Mouse (Mus musculus): Measurements from ENCODE around the gene Fkbp15. TPM values are rescaled to one million over a fixed set of nuclear protein-coding genes. Genes with fewer than 3 reads are reported as not detected.

Gene Fkbp15
- polyA plus RNA-seq, 1 experiment from 2014 or later: 24.0 TPM

DNA sequence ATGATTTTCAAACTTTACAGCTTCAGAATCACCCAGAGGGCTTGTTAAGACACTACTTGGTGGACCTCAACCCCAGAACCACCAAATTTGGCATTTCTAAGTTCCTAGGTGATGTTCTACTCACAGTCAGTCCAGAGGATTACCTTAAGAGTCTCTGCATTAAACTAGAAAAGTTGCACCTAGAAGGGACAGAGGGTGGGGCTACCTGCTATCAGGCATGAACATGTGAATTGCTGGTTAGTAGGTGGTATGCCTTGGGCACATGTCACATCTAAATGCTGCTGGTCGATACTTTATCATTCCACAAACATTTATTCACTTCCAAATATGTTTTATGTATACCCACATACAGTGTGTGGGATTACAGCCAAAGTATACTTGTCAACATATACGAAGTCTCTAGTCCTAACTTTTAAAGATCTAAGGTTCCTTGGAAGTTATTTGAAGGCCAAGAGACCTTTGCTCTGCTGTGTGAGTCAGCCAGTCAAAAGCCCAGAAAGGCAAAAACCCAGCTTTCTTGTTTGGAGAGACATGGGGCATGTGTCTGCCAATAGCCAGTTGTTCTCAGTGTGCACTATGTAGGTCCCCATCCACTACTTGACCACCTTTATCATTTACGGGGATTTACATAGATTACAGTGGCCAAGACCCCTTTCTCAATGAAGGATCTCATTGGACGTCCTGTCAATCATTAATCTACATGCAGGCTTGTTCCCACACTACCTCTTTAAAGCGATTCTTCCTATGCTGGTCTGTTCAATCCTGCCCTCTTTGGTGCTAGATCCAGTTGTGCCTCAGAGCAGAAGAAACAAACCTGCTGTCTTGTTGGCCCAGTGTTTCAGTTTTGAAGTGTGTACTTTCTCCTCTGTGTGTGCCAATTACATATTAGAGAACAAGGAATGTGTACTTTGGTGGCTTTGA is 29.5 kb upstream of the Fkbp15 start:
- Histone ChIP-seq H3K4me1 (replicated peaks) (no peaks in the 10 kb centered on the region), H3K4me2 (replicated peaks) (no peak overlapping the region), H3K27me3 (no peaks in the 10 kb centered on the region), H3K36me3 (peaks cover 69% of the 10 kb centered on the region), H3K9me3 (no peaks in the 10 kb centered on the region), H3K9ac (replicated peaks) (no peak overlapping the region), H3K4me3 (replicated peaks) (no peak overlapping the region), H3K27ac (no peak overlapping the region)
- no peak for ATAC-seq
- 87% methylated on average over 5 of the region's 5 CpGs for WGBS

DNA sequence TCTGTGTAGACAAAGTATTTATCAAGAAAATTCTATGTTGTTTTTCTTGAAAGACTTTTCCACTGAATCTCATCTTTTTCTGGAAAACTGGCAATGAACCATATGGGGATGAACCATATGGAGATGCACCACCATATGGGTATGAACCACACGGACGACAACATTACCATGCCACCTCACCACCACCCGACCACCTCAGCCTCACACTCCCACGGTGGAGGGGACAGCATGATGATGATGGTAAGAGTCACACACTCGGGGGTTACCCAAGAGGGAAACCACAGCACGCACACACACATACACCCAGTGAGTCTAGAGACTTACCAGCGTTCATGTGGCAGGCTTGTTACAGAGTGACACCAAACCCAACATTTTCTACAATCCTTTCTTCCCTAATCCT is 25.1 kb upstream of the Fkbp15 start:
- H3K36me3 ChIP-seq: peaks cover 47% of the 10 kb centered on the region
- no peaks in the 10 kb centered on the region for H3K27me3 ChIP-seq
- no peak for ATAC-seq

DNA sequence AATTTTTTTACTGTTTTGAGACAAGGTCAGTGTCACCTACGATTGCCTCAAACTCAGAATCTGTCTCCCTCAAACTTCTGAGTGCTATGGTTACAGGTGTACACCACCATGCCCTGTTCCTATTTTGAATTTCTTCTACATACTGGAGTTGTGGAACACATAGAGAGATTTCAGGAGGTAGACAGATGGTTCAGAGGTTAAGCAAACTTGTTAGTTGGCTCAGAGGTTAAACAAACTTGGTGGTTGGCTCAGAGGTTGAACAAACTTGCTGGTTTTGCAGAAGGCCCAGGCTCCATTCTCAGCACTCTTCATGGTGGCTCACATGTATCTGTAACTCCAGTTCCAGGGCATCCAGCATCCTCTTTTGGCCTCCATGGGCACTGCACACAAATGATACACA is 23.8 kb upstream of the Fkbp15 start:
- H3K36me3 ChIP-seq: peaks cover 34% of the 10 kb centered on the region
- no peak overlapping the region for H3K9ac ChIP-seq (replicated peaks)
- H3K4me3 ChIP-seq (replicated peaks): no peak overlapping the region
- H3K27me3 ChIP-seq: no peaks in the 10 kb centered on the region
- H3K27ac ChIP-seq: no peak overlapping the region
- H3K4me2 ChIP-seq (replicated peaks): no peak overlapping the region
- WGBS: 95% methylated on average over 1 of the region's 1 CpGs
- H3K9me3 ChIP-seq: no peaks in the 10 kb centered on the region
- no peaks in the 10 kb centered on the region for H3K4me1 ChIP-seq (replicated peaks)
- no peak for ATAC-seq

More for the DNA sequence above, 25.1 kb upstream of the Fkbp15 start:
- Histone ChIP-seq H3K27ac (no peak overlapping the region), H3K4me1 (replicated peaks) (no peaks in the 10 kb centered on the region), H3K9me3 (no peaks in the 10 kb centered on the region), H3K4me3 (replicated peaks) (no peak overlapping the region), H3K9ac (replicated peaks) (no peak overlapping the region), H3K4me2 (replicated peaks) (no peak overlapping the region)
- WGBS: 90% methylated on average over 7 of the region's 7 CpGs

DNA sequence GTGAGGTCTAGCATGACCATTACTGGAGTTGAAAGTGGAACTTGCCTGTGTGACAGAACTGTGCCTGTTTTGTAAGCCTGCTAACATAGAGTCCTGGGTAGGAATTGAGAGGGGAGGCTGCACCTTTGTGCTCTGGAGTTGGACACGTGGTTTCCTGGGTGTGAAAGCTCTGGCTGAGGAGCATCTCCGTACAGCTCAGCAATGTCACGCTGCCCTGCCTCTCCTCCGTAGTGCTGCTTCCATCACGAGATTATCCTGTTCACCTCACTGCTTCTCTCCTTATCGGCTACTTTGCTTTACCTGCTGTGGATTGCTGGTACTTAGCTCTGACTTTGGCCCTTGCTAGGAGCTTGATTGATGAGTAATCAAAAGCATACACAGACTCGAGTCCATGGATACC is 23.4 kb upstream of the Fkbp15 start:
- no peaks in the 10 kb centered on the region for H3K9me3 ChIP-seq
- peaks cover 1% of the 10 kb centered on the region; the same call in 1 of the 2 replicates for H3K4me1 ChIP-seq (replicated peaks)
- no peak overlapping the region for H3K27ac ChIP-seq
- no peak overlapping the region for H3K4me2 ChIP-seq (replicated peaks)
- ATAC-seq: no peak
- no peak overlapping the region for H3K4me3 ChIP-seq (replicated peaks)
- 92% methylated on average over 7 of the region's 7 CpGs for WGBS
- H3K27me3 ChIP-seq: no peaks in the 10 kb centered on the region
- peaks cover 30% of the 10 kb centered on the region for H3K36me3 ChIP-seq
- no peak overlapping the region for H3K9ac ChIP-seq (replicated peaks)

DNA sequence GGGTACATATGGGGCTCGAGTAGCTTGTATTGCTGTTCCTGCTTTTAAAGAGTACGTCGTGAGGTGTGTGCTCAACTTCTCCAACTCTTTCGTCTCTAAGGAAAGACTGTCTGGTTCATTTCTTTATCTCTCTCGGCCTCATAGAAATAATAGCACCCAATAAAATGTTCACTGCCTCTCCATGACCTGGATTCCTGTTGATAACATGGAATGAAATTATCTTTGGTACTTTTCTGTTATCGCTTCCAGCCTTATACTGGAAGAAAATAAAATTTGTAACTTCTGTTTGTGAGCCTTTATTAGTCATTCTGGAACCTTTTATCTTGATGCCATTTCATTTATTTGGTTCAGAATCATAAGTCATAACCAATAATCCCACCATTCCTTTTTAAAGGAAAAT is 22.9 kb upstream of the Fkbp15 start:
- no peak overlapping the region for H3K27ac ChIP-seq
- WGBS: 91% methylated on average over 6 of the region's 6 CpGs
- H3K27me3 ChIP-seq: no peaks in the 10 kb centered on the region
- peaks cover 24% of the 10 kb centered on the region for H3K36me3 ChIP-seq
- no peaks in the 10 kb centered on the region for H3K9me3 ChIP-seq
- no peak overlapping the region for H3K4me3 ChIP-seq (replicated peaks)
- ATAC-seq: no peak
- peaks cover 4% of the 10 kb centered on the region; the same call in 1 of the 2 replicates for H3K4me1 ChIP-seq (replicated peaks)
- H3K4me2 ChIP-seq (replicated peaks): no peak overlapping the region
- no peak overlapping the region for H3K9ac ChIP-seq (replicated peaks)

DNA sequence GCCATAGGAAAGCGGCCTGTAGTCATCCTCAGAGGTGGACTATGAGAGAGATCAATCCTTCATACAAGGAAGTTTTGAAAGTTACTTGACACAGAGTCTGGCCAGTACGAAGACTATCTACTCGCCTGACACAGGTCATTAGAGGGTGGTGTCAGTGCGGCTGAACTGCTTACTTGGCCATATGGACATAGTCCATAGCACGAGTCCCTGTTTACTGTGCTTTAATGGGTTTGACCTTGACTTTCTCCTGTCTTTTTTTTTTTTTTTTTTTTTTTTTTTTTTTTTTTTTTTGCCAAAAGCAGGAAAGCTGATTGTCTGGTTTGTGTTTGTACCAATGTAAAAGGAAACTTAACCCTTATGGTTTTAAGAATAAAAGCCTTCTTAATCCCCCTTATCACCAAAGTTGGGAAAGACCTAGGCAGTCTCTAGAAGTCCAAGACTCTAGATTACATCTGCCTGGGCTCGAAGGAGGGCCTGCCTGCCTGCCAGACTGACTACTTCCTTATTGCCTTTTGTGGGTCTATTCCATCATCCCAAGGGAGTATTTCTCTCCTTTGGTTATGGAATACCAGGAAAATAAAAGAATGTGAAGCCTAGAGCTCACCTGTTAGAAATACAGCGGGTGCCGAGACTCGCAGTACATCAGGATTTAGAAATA is 19.5 kb upstream of the Fkbp15 start:
- no peak overlapping the region for H3K4me2 ChIP-seq (replicated peaks)
- no peaks in the 10 kb centered on the region for H3K9me3 ChIP-seq
- ATAC-seq: no peak
- no peak overlapping the region for H3K9ac ChIP-seq (replicated peaks)
- WGBS: 97% methylated on average over 9 of the region's 9 CpGs
- H3K4me3 ChIP-seq (replicated peaks): no peak overlapping the region
- H3K27me3 ChIP-seq: no peaks in the 10 kb centered on the region
- H3K36me3 ChIP-seq: peaks cover 6% of the 10 kb centered on the region; the same call in 1 of the 2 replicates
- no peak overlapping the region for H3K27ac ChIP-seq
- H3K4me1 ChIP-seq (replicated peaks): peaks cover 4% of the 10 kb centered on the region; the same call in 1 of the 2 replicates

DNA sequence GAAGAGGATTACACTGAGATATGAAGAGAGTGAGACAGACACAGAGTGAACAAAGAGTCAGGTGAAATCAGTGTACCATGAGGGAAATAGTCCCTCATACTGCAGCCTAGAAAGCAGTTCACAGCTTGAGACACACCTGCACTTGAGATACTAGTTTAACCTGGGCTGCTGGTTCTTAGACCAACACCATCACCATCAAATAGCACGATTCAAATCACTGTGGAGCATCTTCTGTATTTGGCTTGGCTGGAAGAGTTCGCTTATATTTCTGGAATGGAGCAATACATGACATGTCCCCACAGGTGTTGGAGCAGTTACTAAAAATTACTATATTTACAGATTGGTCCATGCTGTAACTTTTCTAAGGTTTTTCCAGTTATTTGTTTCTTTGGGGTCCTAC is 15.8 kb upstream of the Fkbp15 start:
- H3K36me3 ChIP-seq: no peaks in the 10 kb centered on the region
- peaks cover 7% of the 10 kb centered on the region; the same call in 1 of the 2 replicates for H3K4me1 ChIP-seq (replicated peaks)
- no peak overlapping the region for H3K9ac ChIP-seq (replicated peaks)
- no peak for ATAC-seq
- H3K27me3 ChIP-seq: no peaks in the 10 kb centered on the region
- H3K27ac ChIP-seq: no peak overlapping the region
- H3K4me2 ChIP-seq (replicated peaks): no peak overlapping the region
- WGBS: 94% methylated on average over 2 of the region's 2 CpGs
- no peaks in the 10 kb centered on the region for H3K9me3 ChIP-seq
- no peak overlapping the region for H3K4me3 ChIP-seq (replicated peaks)

DNA sequence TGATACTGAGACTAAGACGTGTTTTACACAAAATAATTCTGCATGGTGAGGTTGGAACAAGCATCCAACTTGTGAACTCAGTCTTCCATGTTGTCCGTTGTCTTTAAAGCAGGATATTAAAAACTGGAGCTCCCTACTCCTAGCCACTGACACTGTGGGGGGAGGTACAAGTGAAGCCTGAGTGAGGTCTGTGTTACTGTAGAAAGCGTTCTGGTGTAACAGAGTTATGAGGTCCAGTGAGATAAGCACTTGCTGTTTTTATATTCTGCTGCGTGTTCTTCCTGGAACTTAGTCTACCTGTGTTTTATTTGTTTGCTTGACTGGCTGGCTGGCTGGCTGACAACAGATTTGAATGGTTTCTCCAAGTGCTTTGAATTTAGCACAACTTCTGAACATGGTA is 14.0 kb upstream of the Fkbp15 start:
- ATAC-seq: no peak
- Histone ChIP-seq H3K9me3 (no peaks in the 10 kb centered on the region), H3K4me2 (replicated peaks) (no peak overlapping the region), H3K27me3 (no peaks in the 10 kb centered on the region), H3K9ac (replicated peaks) (no peak overlapping the region), H3K4me3 (replicated peaks) (no peak overlapping the region), H3K36me3 (no peaks in the 10 kb centered on the region), H3K4me1 (replicated peaks) (peaks cover 7% of the 10 kb centered on the region; the same call in 1 of the 2 replicates), H3K27ac (no peak overlapping the region)
- 97% methylated on average over 4 of the region's 4 CpGs for WGBS

DNA sequence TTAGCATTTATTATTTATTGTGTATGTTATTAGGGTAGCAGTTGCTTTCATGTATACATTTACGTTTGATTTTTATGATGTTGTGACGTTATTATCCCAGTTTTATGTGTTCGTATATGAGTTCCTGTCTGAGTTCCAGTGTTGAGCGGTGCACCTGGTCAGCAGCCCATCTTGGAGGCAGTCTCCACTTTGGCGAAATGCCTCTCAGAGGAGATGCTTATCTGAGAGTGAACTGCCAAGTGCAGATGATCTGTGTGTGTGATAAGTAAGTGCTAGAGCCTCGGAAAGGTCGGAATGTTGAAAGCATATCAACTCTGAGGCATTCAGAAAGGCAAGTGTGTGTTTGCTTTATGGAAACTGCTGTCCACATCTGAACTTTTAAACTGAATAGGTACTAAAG is 13.3 kb upstream of the Fkbp15 start:
- ATAC-seq: no peak
- Histone ChIP-seq H3K4me2 (replicated peaks) (no peak overlapping the region), H3K4me1 (replicated peaks) (peaks cover 5% of the 10 kb centered on the region; the same call in 1 of the 2 replicates), H3K9ac (replicated peaks) (no peak overlapping the region), H3K4me3 (replicated peaks) (no peak overlapping the region), H3K27ac (no peak overlapping the region), H3K27me3 (no peaks in the 10 kb centered on the region), H3K9me3 (no peaks in the 10 kb centered on the region), H3K36me3 (no peaks in the 10 kb centered on the region)
- WGBS: 93% methylated on average over 7 of the region's 7 CpGs

DNA sequence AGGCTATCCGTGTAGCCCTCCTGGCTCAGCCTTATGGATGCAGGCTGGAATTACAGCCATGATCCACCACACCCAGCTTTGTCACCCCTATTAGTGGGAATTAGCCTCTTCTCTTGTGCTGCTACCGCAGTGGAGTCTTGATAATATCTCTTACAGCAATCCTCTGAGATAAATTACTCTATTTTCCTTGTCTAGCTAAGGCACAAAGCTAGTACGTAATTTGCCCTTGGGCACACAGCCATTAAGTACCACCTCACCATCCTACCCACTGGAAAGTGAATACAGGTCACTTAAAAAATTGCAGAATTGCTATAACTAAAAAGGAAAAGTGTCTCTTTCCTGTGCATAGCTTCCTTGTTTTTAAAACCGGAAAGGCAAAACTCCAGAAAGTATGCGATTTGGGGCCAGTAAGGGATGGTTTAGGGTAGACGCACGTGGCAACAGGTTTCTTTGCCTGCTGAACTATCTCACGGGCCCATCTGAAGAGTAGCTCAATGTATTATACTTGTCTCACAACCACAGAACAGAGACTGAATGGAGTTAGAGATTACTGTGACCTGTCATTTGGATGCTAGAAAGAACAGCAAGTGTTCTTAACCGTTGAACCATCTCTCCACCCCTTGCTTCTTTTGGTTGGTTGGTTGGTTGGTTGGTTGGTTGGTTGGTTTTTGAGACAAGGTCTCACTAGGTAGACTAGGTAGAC is 12.6 kb upstream of the Fkbp15 start:
- Histone ChIP-seq H3K27ac (no peak overlapping the region), H3K9me3 (no peaks in the 10 kb centered on the region), H3K36me3 (no peaks in the 10 kb centered on the region), H3K27me3 (no peaks in the 10 kb centered on the region), H3K9ac (replicated peaks) (no peak overlapping the region), H3K4me3 (replicated peaks) (no peak overlapping the region), H3K4me1 (replicated peaks) (0 out of 2 replicates have a peak, but pooled peaks cover 2% of the 10 kb centered on the region), H3K4me2 (replicated peaks) (no peak overlapping the region)
- ATAC-seq: no peak
- 83% methylated on average over 9 of the region's 9 CpGs for WGBS

DNA sequence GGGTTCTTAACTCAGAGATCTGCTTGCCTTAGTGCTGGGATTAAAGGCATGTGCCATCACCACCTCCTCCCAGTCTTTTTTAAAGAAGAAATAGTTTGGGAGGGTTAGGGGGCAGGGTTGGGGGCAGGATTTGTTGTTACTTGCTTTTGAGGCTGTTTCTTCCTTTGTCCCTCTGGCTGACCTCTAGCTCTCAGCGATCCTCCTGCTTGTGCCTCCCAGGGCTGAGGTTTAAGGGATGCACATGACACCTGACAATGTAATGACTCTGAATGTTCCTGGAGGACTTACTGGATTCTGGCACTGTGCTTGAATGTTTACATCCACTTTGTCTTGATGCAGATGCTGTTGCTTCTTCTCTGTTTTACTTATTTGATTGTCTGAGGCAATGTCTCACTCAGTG is 12.1 kb upstream of the Fkbp15 start:
- WGBS: 11% methylated on average over 1 of the region's 1 CpGs
- Histone ChIP-seq H3K4me3 (replicated peaks) (no peak overlapping the region), H3K36me3 (no peaks in the 10 kb centered on the region), H3K27me3 (no peaks in the 10 kb centered on the region), H3K4me1 (replicated peaks) (0 out of 2 replicates have a peak, but pooled peaks cover 2% of the 10 kb centered on the region), H3K9ac (replicated peaks) (no peak overlapping the region), H3K27ac (no peak overlapping the region), H3K4me2 (replicated peaks) (no peak overlapping the region), H3K9me3 (no peaks in the 10 kb centered on the region)
- no peak for ATAC-seq

DNA sequence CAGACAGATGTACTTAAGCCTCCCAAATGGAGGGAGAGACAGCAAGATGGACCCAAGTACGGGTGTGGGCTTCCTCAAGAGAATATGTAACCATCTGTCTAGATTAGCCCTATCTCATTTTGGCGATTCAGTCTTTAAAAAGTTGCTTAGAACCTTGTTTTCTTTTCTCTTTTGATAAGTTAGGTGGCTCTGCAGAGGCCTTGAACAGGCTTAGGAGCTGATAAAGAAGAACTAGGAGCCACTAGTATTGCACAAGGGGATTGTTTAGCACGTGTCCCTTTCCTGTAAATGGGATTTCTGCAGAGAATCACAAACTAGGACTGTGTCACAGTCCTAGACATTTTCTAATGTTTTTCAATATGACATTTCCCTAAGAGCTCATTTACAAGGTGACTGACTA is 8.7 kb upstream of the Fkbp15 start:
- H3K36me3 ChIP-seq: no peaks in the 10 kb centered on the region
- no peaks in the 10 kb centered on the region for H3K4me1 ChIP-seq (replicated peaks)
- ATAC-seq: no peak
- H3K4me3 ChIP-seq (replicated peaks): no peak overlapping the region
- WGBS: 87% methylated on average over 3 of the region's 3 CpGs
- no peak overlapping the region for H3K9ac ChIP-seq (replicated peaks)
- H3K9me3 ChIP-seq: no peaks in the 10 kb centered on the region
- H3K4me2 ChIP-seq (replicated peaks): no peak overlapping the region
- H3K27ac ChIP-seq: no peak overlapping the region
- H3K27me3 ChIP-seq: no peaks in the 10 kb centered on the region
